Mouse (Mus musculus) hindbrain, postnatal 0 days (tissue): ENCODE data around the gene Krt9. TPM values are rescaled to one million over a fixed set of nuclear protein-coding genes. Genes with fewer than 3 reads are reported as not detected.
"Not testable (repeated sequence)": the region's sequence is repeated elsewhere in the genome, so short reads cannot be mapped to it uniquely, and the experiment has no call there.

Source experiments
- ATAC-seq: fragments of 200-750 bp; cut with Nextera tagmentation; 2 replicates; pipeline ENCODE4 v1.8.0; 2017; ENCODE audit warnings: mild to moderate bottlenecking, moderate TSS enrichment, moderate library complexity
- DNase-seq: peaks from one replicate; pipeline ENCODE4 v3.0.0-alpha.2; 2015; ENCODE audit warnings: low spot score
- H3K27ac ChIP-seq: fragments of 300-500 bp; sonication (generic); 2 replicates; pipeline ENCODE4 v1.5.1; 2014; ENCODE audit warnings: mild to moderate bottlenecking
- H3K27me3 ChIP-seq: fragments of 300-500 bp; sonication (generic); 2 replicates; pipeline ENCODE4 v1.6.1; 2014; ENCODE audit warnings: low read length, mixed read lengths; ENCODE audit not compliant: insufficient read depth
- H3K36me3 ChIP-seq: fragments of 300-500 bp; sonication (generic); 2 replicates; pipeline ENCODE4 v1.6.1; 2014; ENCODE audit warnings: low read length, mixed read lengths; ENCODE audit not compliant: insufficient read depth
- H3K4me1 ChIP-seq: fragments of 300-500 bp; sonication (generic); 2 replicates; pipeline ENCODE4 v1.6.1; 2014; ENCODE audit warnings: antibody characterized with exemption, low read length, mixed read lengths; ENCODE audit not compliant: insufficient read depth
- H3K4me2 ChIP-seq: fragments of 300-500 bp; sonication (generic); 2 replicates; pipeline ENCODE4 v1.6.1; 2014; ENCODE audit warnings: low read depth, mild to moderate bottlenecking, low read length, moderate library complexity, mixed read lengths
- H3K4me3 ChIP-seq: fragments of 300-500 bp; sonication (generic); 2 replicates; pipeline ENCODE4 v1.5.1; 2014; ENCODE audit warnings: low read length
- H3K9ac ChIP-seq: fragments of 300-500 bp; sonication (generic); replicated peaks from 2 replicates; pipeline ENCODE4 v1.6.1; 2014; ENCODE audit warnings: mild to moderate bottlenecking, low read length, moderate library complexity, mixed read lengths
- H3K9me3 ChIP-seq: fragments of 300-500 bp; sonication (generic); 2 replicates; pipeline ENCODE4 v1.6.1; 2016; ENCODE audit warnings: low read length, mixed read lengths
- CTCF ChIP-seq: IDR thresholded peaks from 2 replicates; pipeline ENCODE4 v1.5.1; 2016; ENCODE audit warnings: antibody characterized with exemption, control low read depth, low read depth
- WGBS: fragments of 180-500 bp; shearing (Covaris S2); extraction: QIAGEN DNeasy Blood & Tissue Kit; methylation state at CpG from one replicate; pipeline ENCODE4 v1.1.7; 2014; 5-methylcytosine and 5-hydroxymethylcytosine counted together
- polyA plus RNA-seq: library from polyadenylated mRNA; unstranded; fragments of >200 nt; fragmentation: Nextera tagmentation; extraction: Ambion mirVana; gene quantifications from 2 replicates; pipeline ENCODE4 v1.2.1, GENCODE M21; 2015
- total RNA-seq: library from RNA; depleted of rRNA; stranded (reverse); fragments of >200 nt; gene quantifications from 2 replicates; pipeline ENCODE4 v1.2.3, GENCODE M21; 2014; rRNA removed

Gene Krt9
- total RNA-seq: 0.05 TPM in 1 of 2 replicates, not detected in the other
- 0.06 and 0.18 TPM in 2 replicates for polyA plus RNA-seq

GRCm38 (mm10) chr11:100192992-100193391, at the start of gene Krt9:
TSS of gene Krt9 (minus strand) at chr11:100193246.
- H3K27me3 ChIP-seq: no peaks in the 10 kb centered on the region
- H3K36me3 ChIP-seq: no peaks in the 10 kb centered on the region
- no peaks in the 10 kb centered on the region for H3K4me1 ChIP-seq
- H3K4me3 ChIP-seq: no peak within 1 kb of the TSS
- no peak within 1 kb of the TSS for H3K9ac ChIP-seq
- H3K27ac ChIP-seq: no peak within 1 kb of the TSS
- TF ChIP-seq CTCF: no peak
- DNase-seq (no peak), ATAC-seq (no peak)
- WGBS: 56% methylated on average over 9 of the region's 9 CpGs
- no peaks in the 10 kb centered on the region for H3K9me3 ChIP-seq
- H3K4me2 ChIP-seq: no peak within 1 kb of the TSS

GRCm38 (mm10) chr11:100240272-100240671, 47.2 kb upstream of the Krt9 start:
- ATAC-seq: not testable (repeated sequence)

GRCm38 (mm10) chr11:100221741-100222140, 28.7 kb upstream of the Krt9 start:
- WGBS: 65% methylated on average over 8 of the region's 8 CpGs
- Histone ChIP-seq H3K9me3 (peaks cover 6% of the 10 kb centered on the region; the same call in 1 of the 2 replicates), H3K9ac (no peak overlapping the region), H3K27me3 (no peaks in the 10 kb centered on the region), H3K4me1 (no peaks in the 10 kb centered on the region), H3K27ac (no peak overlapping the region), H3K36me3 (no peaks in the 10 kb centered on the region), H3K4me3 (no peak overlapping the region), H3K4me2 (no peak overlapping the region)
- DNase-seq (no peak), ATAC-seq (no peak)
- no peak for TF ChIP-seq CTCF

More at GRCm38 (mm10) chr11:100240272-100240671, 47.2 kb upstream of the Krt9 start:
- not testable (repeated sequence) for DNase-seq, H3K9ac ChIP-seq, H3K36me3 ChIP-seq, H3K27ac ChIP-seq, H3K4me2 ChIP-seq, H3K9me3 ChIP-seq, H3K27me3 ChIP-seq, H3K4me1 ChIP-seq, H3K4me3 ChIP-seq
- WGBS: 91% methylated on average over 4 of the region's 4 CpGs

GRCm38 (mm10) chr11:100219304-100219703, 26.3 kb upstream of the Krt9 start:
- ATAC-seq: no peak
- H3K4me3 ChIP-seq: no peak overlapping the region
- WGBS: 83% methylated on average over 4 of the region's 4 CpGs
- DNase-seq: no peak
- H3K36me3 ChIP-seq: no peaks in the 10 kb centered on the region
- H3K9me3 ChIP-seq: no peaks in the 10 kb centered on the region
- no peaks in the 10 kb centered on the region for H3K27me3 ChIP-seq
- TF ChIP-seq CTCF: no peak
- no peak overlapping the region for H3K9ac ChIP-seq
- no peak overlapping the region for H3K4me2 ChIP-seq
- H3K4me1 ChIP-seq: no peaks in the 10 kb centered on the region
- H3K27ac ChIP-seq: no peak overlapping the region

- no peak overlapping the region for H3K4me3 ChIP-seq
- H3K4me1 ChIP-seq: no peaks in the 10 kb centered on the region
- TF ChIP-seq CTCF: no peak
- H3K27ac ChIP-seq: no peak overlapping the region
- H3K9ac ChIP-seq: no peak overlapping the region
- no peaks in the 10 kb centered on the region for H3K27me3 ChIP-seq
- H3K36me3 ChIP-seq: no peaks in the 10 kb centered on the region
- no peak for DNase-seq
- no peak overlapping the region for H3K4me2 ChIP-seq
- no peaks in the 10 kb centered on the region for H3K9me3 ChIP-seq
- 61% methylated on average over 6 of the region's 6 CpGs for WGBS
- no peak for ATAC-seq
Observed at GRCm38 (mm10) chr11:100208542-100208941, 15.5 kb upstream of the Krt9 start.

GRCm38 (mm10) chr11:100207498-100207897, 14.5 kb upstream of the Krt9 start, which contains the start of gene Krt14:
TSS of gene Krt14 (minus strand) at chr11:100207548.
- Histone ChIP-seq H3K9ac (no peak within 1 kb of the TSS), H3K36me3 (no peaks in the 10 kb centered on the region), H3K4me3 (no peak within 1 kb of the TSS), H3K4me1 (no peaks in the 10 kb centered on the region), H3K27me3 (no peaks in the 10 kb centered on the region), H3K4me2 (no peak within 1 kb of the TSS), H3K27ac (no peak within 1 kb of the TSS), H3K9me3 (no peaks in the 10 kb centered on the region)
- ATAC-seq (no peak), DNase-seq (no peak)
- TF ChIP-seq CTCF: no peak
- WGBS: 92% methylated on average over 8 of the region's 8 CpGs

- no peak overlapping the region for H3K4me3 ChIP-seq
- H3K9me3 ChIP-seq: no peaks in the 10 kb centered on the region
- no peak overlapping the region for H3K27ac ChIP-seq
- WGBS: 30% methylated on average over 6 of the region's 6 CpGs
- ATAC-seq (no peak), DNase-seq (peak; percentile 24)
- TF ChIP-seq CTCF: no peak
- H3K4me2 ChIP-seq: no peak overlapping the region
- no peaks in the 10 kb centered on the region for H3K4me1 ChIP-seq
- H3K27me3 ChIP-seq: no peaks in the 10 kb centered on the region
- no peaks in the 10 kb centered on the region for H3K36me3 ChIP-seq
- no peak overlapping the region for H3K9ac ChIP-seq
Observed at GRCm38 (mm10) chr11:100203448-100203847, 10.4 kb upstream of the Krt9 start.
